Mouse (Mus musculus) left cerebral cortex, adult 18-20 months (tissue): ENCODE measurements around the gene Msh3. TPM values are rescaled to one million over a fixed set of nuclear protein-coding genes. Genes with fewer than 3 reads are reported as not detected.
A peak's percentile ranks its signal among the peaks of the same experiment; 100 is the strongest.

ENCODE experiments used
- DNase-seq, 2 experiments: peaks; one replicate each; pipeline ENCODE4 v3.0.0; 2021 to 2022; ENCODE audit warnings: low spot score in 2 of 2, mixed read lengths in 1 of 2
- total RNA-seq, 2 experiments: library from RNA; stranded (reverse); gene quantifications; 2 replicates each; pipeline ENCODE4 v1.2.3; 2021

Gene Msh3
- total RNA-seq, 2 experiments from 2014 or later, result 21.7 to 22.3 TPM

- DNase-seq, result no peak
Measured at GRCm38 (mm10) chr13:92332103-92332879, 22.5 kb downstream of the Msh3 start.

- DNase-seq, result no peak
Measured at GRCm38 (mm10) chr13:92330621-92331020, 24.2 kb downstream of the Msh3 start.

- no peak for DNase-seq
Measured at GRCm38 (mm10) chr13:92328000-92328399, 26.8 kb downstream of the Msh3 start.

GRCm38 (mm10) chr13:92326030-92326429 lies 28.8 kb downstream of the Msh3 start:
- no peak for DNase-seq

- no peak for DNase-seq
Measured at GRCm38 (mm10) chr13:92320770-92321169, 34.0 kb downstream of the Msh3 start.

GRCm38 (mm10) chr13:92314613-92315012 lies 40.2 kb downstream of the Msh3 start:
- DNase-seq, result no peak

- no peak for DNase-seq
Measured at GRCm38 (mm10) chr13:92305680-92306079, 49.1 kb downstream of the Msh3 start, which contains the start of gene Gm20379. Gene Gm20379 (plus strand): TSS chr13:92305980.

- no peak for DNase-seq
Measured at GRCm38 (mm10) chr13:92304291-92304690, 50.5 kb downstream of the Msh3 start.

- DNase-seq, result no peak
Measured at GRCm38 (mm10) chr13:92303062-92303948, 51.5 kb downstream of the Msh3 start.

GRCm38 (mm10) chr13:92302466-92302865 lies 52.3 kb downstream of the Msh3 start:
- DNase-seq, result no peak

- DNase-seq, result no peak
Measured at GRCm38 (mm10) chr13:92301754-92302153, 53.0 kb downstream of the Msh3 start.

GRCm38 (mm10) chr13:92299522-92299921 lies 55.3 kb downstream of the Msh3 start:
- no peak for DNase-seq

- DNase-seq, result no peak
Measured at GRCm38 (mm10) chr13:92297021-92297420, 57.8 kb downstream of the Msh3 start.

- DNase-seq, result no peak
Measured at GRCm38 (mm10) chr13:92296490-92296889, 58.3 kb downstream of the Msh3 start.

- no peak for DNase-seq
Measured at GRCm38 (mm10) chr13:92293883-92294282, 60.9 kb downstream of the Msh3 start.

GRCm38 (mm10) chr13:92291605-92292004 lies 63.2 kb downstream of the Msh3 start:
- no peak for DNase-seq

- DNase-seq, result no peak
Measured at GRCm38 (mm10) chr13:92277027-92277426, 77.8 kb downstream of the Msh3 start.

- no peak for DNase-seq
Measured at GRCm38 (mm10) chr13:92275292-92275691, 79.5 kb downstream of the Msh3 start.

- DNase-seq, result peak; percentile 44 to 50
Measured at GRCm38 (mm10) chr13:92274274-92275198, 80.3 kb downstream of the Msh3 start.

GRCm38 (mm10) chr13:92267076-92267475 lies 87.7 kb downstream of the Msh3 start:
- DNase-seq, result no peak

GRCm38 (mm10) chr13:92263566-92263965 lies 91.2 kb downstream of the Msh3 start:
- DNase-seq, result no peak
